Mouse (Mus musculus): Measurements from ENCODE around the gene Runx1. TPM values are rescaled to one million over a fixed set of nuclear protein-coding genes. Genes with fewer than 3 reads are reported as not detected.

Runx1 gene
- polyA plus RNA-seq, 1 experiment = 0.48 TPM

GRCm38 (mm10) chr16:92744172-92744777 is 81.7 kb downstream of the Runx1 start:
- TF ChIP-seq CTCF (IDR thresholded peaks at IDR 0.05; ENCODE audit: extremely low read depth, insufficient read depth, low read length) (no peak), POLR2A (IDR thresholded peaks at IDR 0.05; ENCODE audit: extremely low read depth, insufficient read depth, low read length) (no peak)

GRCm38 (mm10) chr16:92743755-92744154 is 82.2 kb downstream of the Runx1 start:
- Histone ChIP-seq H3K27ac (ENCODE audit: insufficient read depth, low read length) (no peak overlapping the region), H3K4me1 (ENCODE audit: control insufficient read depth, insufficient read depth, low read length) (no peaks in the 10 kb centered on the region)
- TF ChIP-seq CTCF (IDR thresholded peaks at IDR 0.05; ENCODE audit: extremely low read depth, insufficient read depth, low read length) (no peak), POLR2A (IDR thresholded peaks at IDR 0.05; ENCODE audit: extremely low read depth, insufficient read depth, low read length) (no peak)

More at GRCm38 (mm10) chr16:92744172-92744777, 81.7 kb downstream of the Runx1 start:
- no peak overlapping the region for H3K27ac ChIP-seq (ENCODE audit: insufficient read depth, low read length)
- H3K4me1 ChIP-seq (ENCODE audit: control insufficient read depth, insufficient read depth, low read length) = no peaks in the 10 kb centered on the region
- H3K4me3 ChIP-seq (ENCODE audit: insufficient read depth, low read length) = no peak overlapping the region

GRCm38 (mm10) chr16:92741342-92741741 is 84.6 kb downstream of the Runx1 start:
- no peak overlapping the region for H3K27ac ChIP-seq (ENCODE audit: insufficient read depth, low read length)
- H3K4me1 ChIP-seq (ENCODE audit: control insufficient read depth, insufficient read depth, low read length) = no peaks in the 10 kb centered on the region
- TF ChIP-seq CTCF (IDR thresholded peaks at IDR 0.05; ENCODE audit: extremely low read depth, insufficient read depth, low read length) (no peak), POLR2A (IDR thresholded peaks at IDR 0.05; ENCODE audit: extremely low read depth, insufficient read depth, low read length) (no peak)
- H3K4me3 ChIP-seq (ENCODE audit: insufficient read depth, low read length) = no peak overlapping the region

More at GRCm38 (mm10) chr16:92743755-92744154, 82.2 kb downstream of the Runx1 start:
- H3K4me3 ChIP-seq (ENCODE audit: insufficient read depth, low read length) = no peak overlapping the region

GRCm38 (mm10) chr16:92740541-92740940 is 85.4 kb downstream of the Runx1 start:
- Histone ChIP-seq H3K4me3 (ENCODE audit: insufficient read depth, low read length) (no peak overlapping the region), H3K27ac (ENCODE audit: insufficient read depth, low read length) (no peak overlapping the region), H3K4me1 (ENCODE audit: control insufficient read depth, insufficient read depth, low read length) (no peaks in the 10 kb centered on the region)
- TF ChIP-seq POLR2A (IDR thresholded peaks at IDR 0.05; ENCODE audit: extremely low read depth, insufficient read depth, low read length) = no peak
- TF ChIP-seq CTCF (IDR thresholded peaks at IDR 0.05; ENCODE audit: extremely low read depth, insufficient read depth, low read length) = no peak

- no peaks in the 10 kb centered on the region for H3K4me1 ChIP-seq (ENCODE audit: control insufficient read depth, insufficient read depth, low read length)
- no peak overlapping the region for H3K27ac ChIP-seq (ENCODE audit: insufficient read depth, low read length)
- no peak for TF ChIP-seq CTCF (IDR thresholded peaks at IDR 0.05; ENCODE audit: extremely low read depth, insufficient read depth, low read length)
- no peak for TF ChIP-seq POLR2A (IDR thresholded peaks at IDR 0.05; ENCODE audit: extremely low read depth, insufficient read depth, low read length)
- no peak overlapping the region for H3K4me3 ChIP-seq (ENCODE audit: insufficient read depth, low read length)
Observed at GRCm38 (mm10) chr16:92739997-92740396, 86.0 kb downstream of the Runx1 start.

- TF ChIP-seq POLR2A (IDR thresholded peaks at IDR 0.05; ENCODE audit: extremely low read depth, insufficient read depth, low read length) (no peak), CTCF (IDR thresholded peaks at IDR 0.05; ENCODE audit: extremely low read depth, insufficient read depth, low read length) (no peak)
- no peak overlapping the region for H3K27ac ChIP-seq (ENCODE audit: insufficient read depth, low read length)
- no peak overlapping the region for H3K4me3 ChIP-seq (ENCODE audit: insufficient read depth, low read length)
- no peaks in the 10 kb centered on the region for H3K4me1 ChIP-seq (ENCODE audit: control insufficient read depth, insufficient read depth, low read length)
Observed at GRCm38 (mm10) chr16:92739071-92739793, 86.7 kb downstream of the Runx1 start.

GRCm38 (mm10) chr16:92738476-92739010 is 87.4 kb downstream of the Runx1 start:
- Histone ChIP-seq H3K27ac (ENCODE audit: insufficient read depth, low read length) (no peak overlapping the region), H3K4me1 (ENCODE audit: control insufficient read depth, insufficient read depth, low read length) (no peaks in the 10 kb centered on the region), H3K4me3 (ENCODE audit: insufficient read depth, low read length) (no peak overlapping the region)
- TF ChIP-seq CTCF (IDR thresholded peaks at IDR 0.05; ENCODE audit: extremely low read depth, insufficient read depth, low read length) (no peak), POLR2A (IDR thresholded peaks at IDR 0.05; ENCODE audit: extremely low read depth, insufficient read depth, low read length) (no peak)

GRCm38 (mm10) chr16:92726870-92727269 is 99.1 kb downstream of the Runx1 start:
- Histone ChIP-seq H3K27ac (ENCODE audit: insufficient read depth, low read length) (no peak overlapping the region), H3K4me3 (ENCODE audit: insufficient read depth, low read length) (no peak overlapping the region), H3K4me1 (ENCODE audit: control insufficient read depth, insufficient read depth, low read length) (no peaks in the 10 kb centered on the region)
- TF ChIP-seq POLR2A (IDR thresholded peaks at IDR 0.05; ENCODE audit: extremely low read depth, insufficient read depth, low read length) (no peak), CTCF (IDR thresholded peaks at IDR 0.05; ENCODE audit: extremely low read depth, insufficient read depth, low read length) (no peak)

GRCm38 (mm10) chr16:92724526-92724925 is 101.4 kb downstream of the Runx1 start:
- TF ChIP-seq POLR2A (IDR thresholded peaks at IDR 0.05; ENCODE audit: extremely low read depth, insufficient read depth, low read length) (no peak), CTCF (IDR thresholded peaks at IDR 0.05; ENCODE audit: extremely low read depth, insufficient read depth, low read length) (no peak)
- no peak overlapping the region for H3K4me3 ChIP-seq (ENCODE audit: insufficient read depth, low read length)
- H3K27ac ChIP-seq (ENCODE audit: insufficient read depth, low read length) = no peak overlapping the region
- no peaks in the 10 kb centered on the region for H3K4me1 ChIP-seq (ENCODE audit: control insufficient read depth, insufficient read depth, low read length)

GRCm38 (mm10) chr16:92720678-92721077 is 105.3 kb downstream of the Runx1 start:
- Histone ChIP-seq H3K4me1 (ENCODE audit: control insufficient read depth, insufficient read depth, low read length) (peaks cover 1% of the 10 kb centered on the region), H3K27ac (ENCODE audit: insufficient read depth, low read length) (no peak overlapping the region), H3K4me3 (ENCODE audit: insufficient read depth, low read length) (no peak overlapping the region)
- TF ChIP-seq CTCF (IDR thresholded peaks at IDR 0.05; ENCODE audit: extremely low read depth, insufficient read depth, low read length) = no peak
- TF ChIP-seq POLR2A (IDR thresholded peaks at IDR 0.05; ENCODE audit: extremely low read depth, insufficient read depth, low read length) = no peak

All from cortical plate, adult 2 months (tissue).